Mouse (Mus musculus): ENCODE measurements around the gene Abca3. TPM values are rescaled to one million over a fixed set of nuclear protein-coding genes. Genes with fewer than 3 reads are reported as not detected.
A peak's percentile ranks its signal among the peaks of the same experiment; 100 is the strongest.

The Abca3 gene
- polyA plus RNA-seq (2017; shearing (Covaris generic)), result 10 to 100 TPM; 15.8 to 20.0 TPM

DNA sequence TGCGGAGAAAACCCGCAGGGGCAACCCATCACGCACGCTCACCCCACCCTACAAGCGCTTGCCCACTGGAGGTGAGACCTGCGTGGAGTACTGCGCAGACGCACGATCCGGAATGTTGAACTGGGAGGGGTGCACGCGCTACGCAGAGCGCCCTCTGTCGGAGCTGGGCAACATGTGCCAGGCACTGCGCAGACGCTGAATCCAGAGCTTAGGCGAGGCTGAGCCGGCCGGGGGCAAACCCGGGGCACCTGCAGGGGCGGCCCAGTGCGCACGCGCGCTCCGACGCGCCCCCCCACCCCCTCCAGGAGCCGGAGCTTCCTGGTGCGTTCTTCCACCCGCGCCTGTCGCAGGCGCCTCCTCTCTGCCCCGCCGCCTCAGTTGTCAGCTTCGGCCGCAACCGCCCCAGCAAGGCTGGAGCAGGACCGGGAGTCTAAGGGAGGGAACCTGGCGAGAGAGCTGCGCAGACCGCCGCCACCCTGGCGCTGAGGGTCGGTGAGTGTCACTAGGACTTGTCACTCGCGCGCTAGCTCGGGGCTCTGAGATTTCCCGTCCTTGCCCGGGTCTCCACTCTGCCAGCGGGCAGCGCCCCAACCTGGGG is at the start of gene Abca3:
TSS of gene Abca3 (plus strand) at position 191 of the 598 bp plus-strand sequence.
- ATAC-seq, result peak; percentile 87

GRCm38 (mm10) chr17:24307500-24307899 is 44.2 kb upstream of the Abca3 start:
- ATAC-seq, result no peak

DNA sequence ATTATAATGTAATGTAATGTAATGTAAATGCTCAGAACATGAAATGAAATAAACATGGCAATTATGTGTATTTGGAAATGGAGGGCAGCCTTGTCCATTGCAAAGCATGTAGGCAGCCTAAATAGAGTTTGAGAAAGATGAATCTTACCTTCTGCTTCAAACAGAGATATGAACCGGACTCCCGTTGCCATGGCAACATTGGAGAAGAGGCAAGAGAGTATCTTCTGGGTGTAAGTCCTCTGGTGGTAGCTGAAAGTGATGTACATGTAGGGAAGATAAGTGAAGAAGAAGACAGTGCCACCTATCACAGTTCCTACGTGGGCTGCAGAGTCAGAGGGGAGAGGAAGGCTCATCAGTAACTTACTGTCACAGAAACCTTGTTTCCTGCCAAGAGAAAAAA is 30.9 kb upstream of the Abca3 start:
- no peak for ATAC-seq

DNA sequence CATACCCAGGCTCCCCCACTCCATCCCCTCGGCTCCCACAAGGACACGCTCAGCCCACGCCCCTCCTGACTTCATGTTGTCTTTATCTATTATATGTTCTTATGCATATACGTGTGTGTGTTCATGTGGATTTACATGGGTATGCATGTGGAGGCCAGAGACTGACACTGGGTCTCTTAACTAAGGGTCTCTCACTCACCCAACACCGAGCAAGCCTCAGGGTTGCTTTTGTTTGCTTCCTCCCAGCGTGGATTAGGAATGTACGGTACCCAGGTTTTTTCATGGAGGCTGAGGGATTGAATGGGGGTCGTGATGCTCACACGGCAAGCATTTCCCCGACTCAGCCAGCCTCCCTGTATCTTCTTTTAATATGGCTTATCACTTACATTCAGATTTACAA is 26.7 kb upstream of the Abca3 start:
- ATAC-seq, result no peak

- no peak for ATAC-seq
Observed at GRCm38 (mm10) chr17:24327656-24328055, 24.1 kb upstream of the Abca3 start.

DNA sequence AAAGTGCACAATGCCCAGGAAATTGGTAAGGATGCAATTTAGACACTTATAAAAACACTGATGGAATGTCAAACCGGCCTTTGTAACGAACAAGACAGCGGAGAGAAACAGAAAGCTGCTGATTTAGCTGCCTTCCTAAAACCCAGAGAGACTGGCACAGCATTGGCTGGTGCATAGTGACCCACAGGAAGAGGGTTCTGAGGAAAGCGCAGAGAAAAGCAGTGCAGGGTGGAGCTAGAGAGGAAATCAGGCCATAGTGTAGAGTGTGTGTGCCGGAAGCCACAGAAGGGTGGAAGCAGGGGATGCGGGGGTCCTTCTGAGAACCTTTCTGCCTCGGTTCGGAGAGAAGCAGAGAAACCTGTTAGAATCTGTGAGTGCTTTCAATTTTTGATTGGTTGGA is 7.1 kb upstream of the Abca3 start:
- ATAC-seq, result peak; percentile 52

DNA sequence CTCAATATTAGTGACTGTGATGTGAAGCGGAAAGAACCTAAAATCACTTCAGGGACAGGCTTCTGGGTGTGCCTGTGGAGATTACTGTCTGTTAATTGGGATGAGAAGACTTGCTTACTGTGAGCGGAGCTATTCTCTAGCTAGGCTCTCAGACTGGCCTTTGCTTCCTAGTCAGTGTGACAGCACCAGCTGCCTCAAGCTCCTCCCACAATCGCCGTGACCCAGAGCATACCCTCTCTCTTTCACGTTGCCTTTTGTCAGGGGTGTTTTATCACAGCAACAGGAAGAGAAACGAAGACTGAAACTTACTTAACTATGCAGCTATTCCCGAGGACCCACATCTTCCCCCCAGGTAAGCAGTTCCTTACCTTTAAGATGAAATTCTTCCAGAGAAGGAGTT is 4.9 kb upstream of the Abca3 start:
- ATAC-seq, result no peak

DNA sequence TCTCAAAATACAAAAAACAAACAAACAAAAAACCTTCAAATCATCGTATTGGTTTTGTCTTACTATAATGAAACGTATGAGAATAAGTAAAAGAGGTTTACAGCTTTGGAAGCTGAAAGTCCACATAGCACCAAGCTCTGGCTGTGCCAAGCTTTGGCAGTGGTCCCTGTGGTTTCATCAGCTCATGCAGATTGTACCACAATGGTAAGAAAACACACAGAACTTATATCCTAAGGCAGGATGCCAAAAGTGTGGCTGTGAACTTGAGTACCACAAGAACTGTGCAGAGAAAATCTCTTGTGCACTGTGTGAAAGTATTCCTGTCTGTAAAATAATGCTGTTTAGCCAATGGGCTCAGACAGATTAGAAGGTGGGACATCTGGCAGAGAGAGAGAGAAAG is 2.6 kb upstream of the Abca3 start:
- ATAC-seq, result no peak

- ATAC-seq, result peak; percentile 10
Observed at GRCm38 (mm10) chr17:24350926-24351759, 607 bp upstream of the Abca3 start, which contains the start of gene Abca17. Gene Abca17, minus strand, starts transcription at chr17:24351068.

GRCm38 (mm10) chr17:24352370-24353194 is 832 bp downstream of the Abca3 start:
- no peak for ATAC-seq

GRCm38 (mm10) chr17:24353960-24354359 is 2.2 kb downstream of the Abca3 start:
- ATAC-seq, result no peak

DNA sequence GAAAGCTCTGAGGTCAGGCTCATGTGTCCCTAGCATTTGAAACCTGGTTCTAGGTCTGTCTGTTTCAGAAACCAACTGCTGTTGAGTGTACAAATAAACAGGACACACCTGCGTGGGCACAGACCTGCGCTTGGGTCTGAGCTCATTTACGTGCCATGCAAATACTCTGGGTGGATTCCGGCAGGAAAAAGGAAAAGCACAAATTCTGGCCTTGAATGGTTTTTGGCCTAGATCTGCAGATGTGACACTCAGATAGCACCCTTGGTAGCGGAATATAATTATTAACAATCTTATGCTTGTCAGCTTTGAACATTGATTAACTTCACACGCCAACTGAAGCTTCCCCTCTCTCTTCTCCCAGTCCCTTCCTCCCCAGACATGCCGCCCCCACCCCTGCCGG is 3.5 kb downstream of the Abca3 start:
- no peak for ATAC-seq

DNA sequence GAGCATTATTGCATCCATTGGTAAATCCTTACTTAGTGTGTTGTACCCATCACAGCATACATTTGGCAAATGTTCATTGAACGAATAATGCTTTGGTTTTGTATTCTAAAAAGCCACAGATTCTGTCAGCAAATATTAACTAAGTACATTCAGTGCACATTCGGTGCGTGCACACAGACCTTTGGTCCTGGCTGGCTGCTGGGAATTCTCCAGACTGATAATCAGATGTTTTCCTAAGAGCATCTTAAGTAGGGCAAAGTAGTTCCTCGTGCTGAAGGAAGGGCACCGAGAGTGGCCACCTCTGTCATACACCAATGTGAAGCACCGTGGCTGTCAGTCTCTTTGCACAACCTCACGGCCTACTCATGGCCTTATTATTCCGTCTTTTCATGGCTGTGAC is 7.3 kb downstream of the Abca3 start:
- ATAC-seq, result no peak

DNA sequence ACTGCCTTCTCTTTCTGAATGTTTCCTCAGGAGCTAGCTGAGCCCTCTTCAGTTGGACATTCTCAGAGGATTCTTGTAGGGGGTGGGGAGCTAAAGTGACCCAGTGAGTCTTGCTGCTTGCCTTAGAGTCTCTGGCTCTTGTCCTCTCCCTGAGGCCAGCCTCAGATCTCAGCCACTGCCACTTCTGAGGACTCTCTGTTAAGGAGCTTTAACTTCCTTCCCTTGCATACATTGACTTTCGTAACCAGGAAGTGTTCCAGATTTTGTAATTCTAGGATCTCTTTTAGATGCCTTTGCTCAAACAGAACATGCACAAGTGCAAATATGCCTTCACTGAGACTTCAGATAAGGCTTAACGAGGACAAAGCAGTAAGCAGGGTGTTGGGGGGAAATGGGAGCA is 8.2 kb downstream of the Abca3 start:
- ATAC-seq, result no peak

- no peak for ATAC-seq
Observed at GRCm38 (mm10) chr17:24360841-24361240, 9.1 kb downstream of the Abca3 start.

DNA sequence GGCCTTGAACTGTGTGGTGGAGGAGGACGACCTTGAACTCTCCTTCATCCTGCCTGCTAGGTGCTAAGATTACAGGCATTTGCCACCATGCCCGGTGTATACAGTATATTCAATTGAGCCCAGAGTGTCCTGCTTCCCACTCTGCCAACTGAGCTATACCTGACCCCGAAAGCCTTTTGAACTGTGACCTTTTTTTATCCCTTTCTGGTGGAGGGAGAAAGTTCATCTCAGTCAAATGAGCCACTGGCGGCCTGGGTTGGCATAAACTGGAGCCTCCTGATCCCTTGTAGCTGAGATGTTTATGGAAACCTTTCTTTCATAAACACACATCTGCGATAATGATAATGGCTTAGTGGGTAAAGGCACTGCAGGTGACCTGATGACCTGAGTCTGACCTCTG is 9.5 kb downstream of the Abca3 start:
- ATAC-seq, result no peak

- ATAC-seq, result no peak
Observed at GRCm38 (mm10) chr17:24362527-24362926, 10.8 kb downstream of the Abca3 start.

DNA sequence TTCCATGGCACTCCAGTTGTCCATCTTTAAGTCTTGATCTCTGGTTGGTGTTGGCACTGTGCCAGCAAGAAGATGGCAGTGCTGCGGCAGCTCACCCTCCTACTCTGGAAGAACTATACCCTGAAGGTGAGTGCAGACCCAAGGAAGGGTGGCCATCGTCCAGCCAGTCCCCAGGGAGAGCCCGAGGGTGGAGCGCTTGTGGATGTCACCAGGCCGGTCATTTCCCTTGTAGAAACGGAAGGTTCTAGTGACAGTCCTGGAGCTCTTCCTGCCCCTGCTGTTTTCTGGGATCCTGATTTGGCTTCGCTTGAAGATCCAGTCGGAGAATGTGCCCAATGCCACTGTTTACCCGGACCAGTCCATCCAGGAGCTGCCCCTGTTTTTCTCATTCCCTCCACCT is 12.7 kb downstream of the Abca3 start:
- no peak for ATAC-seq

- ATAC-seq, result no peak
Observed at GRCm38 (mm10) chr17:24365863-24366262, 14.1 kb downstream of the Abca3 start.

- ATAC-seq, result no peak
Observed at GRCm38 (mm10) chr17:24375094-24375712, 23.5 kb downstream of the Abca3 start.

DNA sequence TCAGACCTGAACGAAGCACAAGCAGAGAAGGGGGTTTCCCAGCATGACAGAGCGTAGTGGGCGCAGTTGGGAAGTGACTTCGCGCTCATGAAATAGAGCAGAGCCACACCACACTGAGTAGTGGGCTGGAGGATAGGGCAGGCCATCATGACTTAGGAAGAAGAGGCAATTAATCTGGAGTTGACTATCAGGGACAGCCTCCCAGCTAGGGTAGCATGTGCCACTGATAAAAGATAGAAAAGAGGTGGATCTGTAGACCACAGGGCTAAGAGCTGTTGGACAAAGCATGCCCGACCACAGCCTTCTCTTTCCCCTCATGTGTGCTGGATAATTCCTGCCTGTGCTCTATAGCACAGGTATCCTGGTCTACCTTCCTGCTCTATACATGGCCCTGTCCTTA is 24.1 kb downstream of the Abca3 start:
- no peak for ATAC-seq

GRCm38 (mm10) chr17:24378496-24378895 is 26.7 kb downstream of the Abca3 start:
- no peak for ATAC-seq

DNA sequence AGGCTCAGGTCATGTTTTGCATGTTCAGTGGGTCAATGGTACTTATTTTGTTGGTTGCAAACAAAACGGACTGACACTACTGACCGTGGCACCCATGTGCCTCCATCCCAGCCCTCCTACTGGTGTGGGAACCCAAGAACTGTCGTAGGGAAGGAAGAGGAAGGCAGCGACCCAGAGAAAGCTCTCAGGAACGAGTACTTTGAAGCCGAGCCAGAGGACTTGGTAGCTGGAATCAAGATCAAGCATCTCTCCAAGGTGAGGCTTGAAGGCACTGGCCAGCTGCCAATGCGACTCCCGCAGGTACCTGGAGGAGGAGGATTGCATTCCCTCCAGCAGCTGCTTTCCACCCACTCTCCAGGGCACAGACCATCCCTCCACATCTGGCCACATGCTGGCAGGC is 32.0 kb downstream of the Abca3 start:
- no peak for ATAC-seq
